Mouse (Mus musculus) olfactory bulb, adult 2 months (tissue): ENCODE measurements around the gene Mrtfb. TPM values are rescaled to one million over a fixed set of nuclear protein-coding genes. Genes with fewer than 3 reads are reported as not detected.

ENCODE experiments used
- H3K27ac ChIP-seq: fragments of 200-500 bp; 2 replicates; pipeline ENCODE4 v1.5.1; 2012; ENCODE audit warnings: low read depth, low read length; ENCODE audit not compliant: insufficient read depth
- H3K4me1 ChIP-seq: fragments of 200-500 bp; 2 replicates; pipeline ENCODE4 v1.6.1; 2012; ENCODE audit warnings: low read length; ENCODE audit not compliant: control insufficient read depth, insufficient read depth
- H3K4me3 ChIP-seq: fragments of 200-500 bp; 2 replicates; pipeline ENCODE4 v1.5.1; 2012; ENCODE audit warnings: mild to moderate bottlenecking, low read depth, low read length, moderate library complexity; ENCODE audit not compliant: insufficient read depth
- CTCF ChIP-seq: fragments of 200-500 bp; IDR thresholded peaks from 2 replicates; pipeline ENCODE4 v1.5.1; 2012; ENCODE audit warnings: low read depth, mild to moderate bottlenecking, low read length, moderate library complexity; ENCODE audit not compliant: insufficient read depth
- POLR2A ChIP-seq: fragments of 200-500 bp; IDR thresholded peaks from 2 replicates; pipeline ENCODE4 v1.6.1; 2012; ENCODE audit warnings: mild to moderate bottlenecking, low read depth, low read length, moderate library complexity; ENCODE audit not compliant: insufficient read depth
- WGBS: fragments of 180-500 bp; shearing (Covaris S2); methylation state at CpG from one replicate; pipeline ENCODE4 v1.1.7; 2018; 5-methylcytosine and 5-hydroxymethylcytosine counted together
- polyA plus RNA-seq: library from polyadenylated mRNA; stranded (reverse); fragments of >200 nt; gene quantifications from 2 replicates; pipeline ENCODE4 v1.2.4, GENCODE M21; 2012; ENCODE audit warnings: low replicate concordance; ENCODE audit not compliant: missing spikeins, insufficient read depth, insufficient read length

The Mrtfb gene
- polyA plus RNA-seq = 36.5 TPM in 1 of 2 replicates, not detected in the other

GRCm38 (mm10) chr16:13255855-13256635 lies at the start of gene Mrtfb:
TSS of gene Mrtfb (plus strand) at chr16:13256481.
- Histone ChIP-seq H3K4me1 (peaks cover 9% of the 10 kb centered on the region), H3K4me3 (peak within 1 kb of the TSS; percentile 91), H3K27ac (peak within 1 kb of the TSS; percentile 95)
- WGBS = 2% methylated on average over 53 of the region's 56 CpGs
- TF ChIP-seq POLR2A (peak; percentile 76; the same call in 1 of the 2 replicates), CTCF (no peak)

- peaks cover 13% of the 10 kb centered on the region for H3K4me1 ChIP-seq
- TF ChIP-seq POLR2A (no peak), CTCF (no peak)
- WGBS = 26% methylated on average over 5 of the region's 5 CpGs
- peak overlapping the region; percentile 84 for H3K27ac ChIP-seq
- H3K4me3 ChIP-seq = no peak overlapping the region
Measured at GRCm38 (mm10) chr16:13207649-13208048, 48.6 kb upstream of the Mrtfb start.

GRCm38 (mm10) chr16:13208087-13208486 lies 48.2 kb upstream of the Mrtfb start:
- Histone ChIP-seq H3K4me1 (peaks cover 13% of the 10 kb centered on the region), H3K4me3 (no peak overlapping the region), H3K27ac (peak overlapping the region; percentile 84)
- TF ChIP-seq POLR2A (no peak), CTCF (no peak)
- WGBS = 20% methylated on average over 3 of the region's 3 CpGs

GRCm38 (mm10) chr16:13212781-13213180 lies 43.5 kb upstream of the Mrtfb start:
- no peaks in the 10 kb centered on the region for H3K4me1 ChIP-seq
- 79% methylated on average over 4 of the region's 4 CpGs for WGBS
- no peak overlapping the region for H3K4me3 ChIP-seq
- TF ChIP-seq CTCF (no peak), POLR2A (no peak)
- no peak overlapping the region for H3K27ac ChIP-seq

GRCm38 (mm10) chr16:13216116-13216952 lies 39.9 kb upstream of the Mrtfb start:
- H3K4me1 ChIP-seq = no peaks in the 10 kb centered on the region
- no peak overlapping the region for H3K4me3 ChIP-seq
- 72% methylated on average over 5 of the region's 5 CpGs for WGBS
- TF ChIP-seq CTCF (no peak), POLR2A (no peak)
- no peak overlapping the region for H3K27ac ChIP-seq

- WGBS = 87% methylated on average over 8 of the region's 8 CpGs
- TF ChIP-seq CTCF (no peak), POLR2A (no peak)
- no peaks in the 10 kb centered on the region for H3K4me1 ChIP-seq
- H3K27ac ChIP-seq = no peak overlapping the region
- H3K4me3 ChIP-seq = no peak overlapping the region
Measured at GRCm38 (mm10) chr16:13217951-13218350, 38.3 kb upstream of the Mrtfb start.

GRCm38 (mm10) chr16:13221475-13221874 lies 34.8 kb upstream of the Mrtfb start:
- no peak overlapping the region for H3K27ac ChIP-seq
- H3K4me1 ChIP-seq = no peaks in the 10 kb centered on the region
- WGBS = 77% methylated on average over 1 of the region's 1 CpGs
- TF ChIP-seq POLR2A (no peak), CTCF (no peak)
- no peak overlapping the region for H3K4me3 ChIP-seq

GRCm38 (mm10) chr16:13232043-13232442 lies 24.2 kb upstream of the Mrtfb start:
- 58% methylated on average over 7 of the region's 7 CpGs for whole genome bisulfite sequencing
- Histone ChIP-seq H3K27ac (no peak overlapping the region), H3K4me1 (0 out of 2 replicates have a peak, but pooled peaks cover 2% of the 10 kb centered on the region), H3K4me3 (no peak overlapping the region)
- TF ChIP-seq CTCF (no peak), POLR2A (no peak)
